Mouse (Mus musculus) stomach, embryonic 16.5 days (tissue): ENCODE measurements around the gene Dnaaf2. TPM values are rescaled to one million over a fixed set of nuclear protein-coding genes. Genes with fewer than 3 reads are reported as not detected.
"Not testable (repeated sequence)": the region's sequence is repeated elsewhere in the genome, so short reads cannot be mapped to it uniquely, and the experiment has no call there.

ENCODE experiments used
- ATAC-seq: fragments of 200-750 bp; cut with Nextera tagmentation; 2 replicates; pipeline ENCODE4 v1.8.0; 2017; ENCODE audit warnings: moderate number of reproducible peaks, moderate TSS enrichment; ENCODE audit not compliant: insufficient read depth, low FRiP score
- H3K27ac ChIP-seq: fragments of 300-500 bp; sonication (generic); 2 replicates; pipeline ENCODE4 v1.5.1; 2014; ENCODE audit warnings: low read length
- H3K27me3 ChIP-seq: fragments of 300-500 bp; sonication (generic); 2 replicates; pipeline ENCODE4 v1.6.1; 2014; ENCODE audit warnings: low read length, control low read depth, mixed read lengths; ENCODE audit not compliant: control insufficient read depth, insufficient read depth
- H3K36me3 ChIP-seq: fragments of 300-500 bp; sonication (generic); 2 replicates; pipeline ENCODE4 v1.6.1; 2014; ENCODE audit warnings: low read length; ENCODE audit not compliant: control insufficient read depth, insufficient read depth
- H3K4me1 ChIP-seq: fragments of 300-500 bp; sonication (generic); 2 replicates; pipeline ENCODE4 v1.6.1; 2014; ENCODE audit warnings: low read length, control low read depth, mixed read lengths; ENCODE audit not compliant: control insufficient read depth, insufficient read depth
- H3K4me2 ChIP-seq: fragments of 300-500 bp; sonication (generic); 2 replicates; pipeline ENCODE4 v1.6.1; 2014; ENCODE audit warnings: low read depth, low read length, mixed read lengths
- H3K4me3 ChIP-seq: fragments of 300-500 bp; sonication (generic); replicated peaks from 2 replicates; pipeline ENCODE4 v1.5.1; 2014; ENCODE audit warnings: mild to moderate bottlenecking, low read length
- H3K9ac ChIP-seq: fragments of 300-500 bp; sonication (generic); 2 replicates; pipeline ENCODE4 v1.6.1; 2014; ENCODE audit warnings: low read length
- H3K9me3 ChIP-seq: fragments of 300-500 bp; sonication (generic); replicated peaks from 2 replicates; pipeline ENCODE4 v1.6.1; 2016; ENCODE audit warnings: low read length, control low read depth; ENCODE audit not compliant: control insufficient read depth
- whole genome bisulfite sequencing: fragments of 180-500 bp; shearing (Covaris S2); extraction: QIAGEN DNeasy Blood & Tissue Kit; methylation state at CpG from one replicate; pipeline ENCODE4 v1.1.7; 2014; 5-methylcytosine and 5-hydroxymethylcytosine counted together
- polyA plus RNA-seq: library from polyadenylated mRNA; unstranded; fragments of >200 nt; fragmentation: Nextera tagmentation; extraction: Ambion mirVana; gene quantifications from 2 replicates; pipeline ENCODE4 v1.2.1, GENCODE M21; 2015

The Dnaaf2 gene
- polyA plus RNA-seq, 1 experiment from 2014 or later, result 7.4 TPM

- Histone ChIP-seq H3K4me1 (no peaks in the 10 kb centered on the region; the same call in 1 of the 2 replicates), H3K27ac (no peak overlapping the region), H3K4me3 (no peak overlapping the region), H3K27me3 (no peaks in the 10 kb centered on the region), H3K9ac (no peak overlapping the region), H3K4me2 (no peak overlapping the region), H3K36me3 (peaks cover 9% of the 10 kb centered on the region), H3K9me3 (no peaks in the 10 kb centered on the region)
- 87% methylated on average over 3 of the region's 3 CpGs for WGBS
- ATAC-seq, result no peak
These were observed 20.7 kb downstream of the Dnaaf2 start for GRCm38 (mm10) chr12:69177526-69177925.

GRCm38 (mm10) chr12:69175975-69176374, 22.3 kb downstream of the Dnaaf2 start:
- H3K9me3 ChIP-seq, result no peaks in the 10 kb centered on the region
- H3K27ac ChIP-seq, result no peak overlapping the region
- H3K27me3 ChIP-seq, result no peaks in the 10 kb centered on the region
- ATAC-seq, result peak; percentile 40; the same call in 1 of the 2 replicates
- H3K36me3 ChIP-seq, result peaks cover 3% of the 10 kb centered on the region
- H3K4me1 ChIP-seq, result no peaks in the 10 kb centered on the region
- no peak overlapping the region for H3K4me2 ChIP-seq
- H3K4me3 ChIP-seq, result no peak overlapping the region
- WGBS, result 69% methylated on average over 3 of the region's 3 CpGs
- no peak overlapping the region for H3K9ac ChIP-seq

- no peak overlapping the region for H3K4me3 ChIP-seq
- ATAC-seq, result no peak
- H3K4me2 ChIP-seq, result no peak overlapping the region
- 92% methylated on average over 2 of the region's 2 CpGs for WGBS
- H3K27me3 ChIP-seq, result no peaks in the 10 kb centered on the region
- no peak overlapping the region for H3K9ac ChIP-seq
- H3K27ac ChIP-seq, result no peak overlapping the region
- H3K9me3 ChIP-seq, result no peaks in the 10 kb centered on the region
- 0 out of 2 replicates have a peak, but pooled peaks cover 3% of the 10 kb centered on the region for H3K36me3 ChIP-seq
- peaks cover 14% of the 10 kb centered on the region for H3K4me1 ChIP-seq
These were observed 26.9 kb downstream of the Dnaaf2 start for GRCm38 (mm10) chr12:69171307-69171706.

GRCm38 (mm10) chr12:69168461-69169106, 29.6 kb downstream of the Dnaaf2 start, which contains the start of gene Lrr1:
Lrr1 (plus strand) TSS chr12:69168814.
- H3K4me2 ChIP-seq, result peak within 1 kb of the TSS; percentile 93
- no peaks in the 10 kb centered on the region for H3K27me3 ChIP-seq
- H3K9ac ChIP-seq, result peak within 1 kb of the TSS; percentile 76
- peak within 1 kb of the TSS; percentile 47; the same call in 1 of the 2 replicates for H3K27ac ChIP-seq
- peaks cover 14% of the 10 kb centered on the region for H3K4me1 ChIP-seq
- H3K36me3 ChIP-seq, result no peaks in the 10 kb centered on the region
- ATAC-seq, result peak; percentile 87
- no peaks in the 10 kb centered on the region for H3K9me3 ChIP-seq
- peak within 1 kb of the TSS; percentile 81 for H3K4me3 ChIP-seq
- under 1% methylated on average over 40 of the region's 40 CpGs for WGBS

- Histone ChIP-seq H3K4me3 (peak overlapping the region; percentile 81), H3K4me2 (peak overlapping the region; percentile 93), H3K27ac (peak overlapping the region; percentile 47; the same call in 1 of the 2 replicates), H3K9me3 (no peaks in the 10 kb centered on the region), H3K4me1 (peaks cover 14% of the 10 kb centered on the region), H3K36me3 (no peaks in the 10 kb centered on the region), H3K9ac (peak overlapping the region; percentile 76), H3K27me3 (no peaks in the 10 kb centered on the region)
- 7% methylated on average over 18 of the region's 18 CpGs for WGBS
- ATAC-seq, result peak; percentile 3; the same call in 1 of the 2 replicates
These were observed 30.4 kb downstream of the Dnaaf2 start for GRCm38 (mm10) chr12:69167656-69168460.

- H3K9me3 ChIP-seq, H3K4me3 ChIP-seq: not testable (repeated sequence)
- WGBS, result 69% methylated on average over 8 of the region's 8 CpGs
These were observed 31.2 kb downstream of the Dnaaf2 start for GRCm38 (mm10) chr12:69166861-69167581.

GRCm38 (mm10) chr12:69164904-69165303, 33.3 kb downstream of the Dnaaf2 start:
- WGBS, result 44% methylated on average over 3 of the region's 3 CpGs
- Histone ChIP-seq H3K27ac (peak overlapping the region; percentile 43; the same call in 1 of the 2 replicates), H3K27me3 (no peaks in the 10 kb centered on the region), H3K4me3 (no peak overlapping the region), H3K9ac (no peak overlapping the region), H3K4me1 (peaks cover 10% of the 10 kb centered on the region), H3K9me3 (no peaks in the 10 kb centered on the region), H3K36me3 (no peaks in the 10 kb centered on the region), H3K4me2 (no peak overlapping the region)
- peak; percentile 78; the same call in 1 of the 2 replicates for ATAC-seq

More at GRCm38 (mm10) chr12:69166861-69167581, 31.2 kb downstream of the Dnaaf2 start:
- H3K36me3 ChIP-seq, H3K4me2 ChIP-seq, H3K27ac ChIP-seq, H3K27me3 ChIP-seq, H3K9ac ChIP-seq, ATAC-seq: not testable (repeated sequence)
- peaks cover 14% of the 10 kb centered on the region for H3K4me1 ChIP-seq

GRCm38 (mm10) chr12:69163586-69163985, 34.6 kb downstream of the Dnaaf2 start:
- not testable (repeated sequence) for H3K9ac ChIP-seq, H3K4me1 ChIP-seq, H3K36me3 ChIP-seq, H3K4me2 ChIP-seq, H3K9me3 ChIP-seq, H3K27ac ChIP-seq, H3K27me3 ChIP-seq, H3K4me3 ChIP-seq, ATAC-seq
- 72% methylated on average over 4 of the region's 4 CpGs for WGBS
